Mouse (Mus musculus) forebrain, embryonic 12.5 days (tissue): ENCODE measurements around the gene Fgfr2. TPM values are rescaled to one million over a fixed set of nuclear protein-coding genes. Genes with fewer than 3 reads are reported as not detected.

ENCODE experiments used
- ATAC-seq: fragments of 200-750 bp; cut with Nextera tagmentation; 2 replicates; pipeline ENCODE4 v1.8.0; 2017; ENCODE audit warnings: moderate TSS enrichment; ENCODE audit not compliant: low FRiP score
- H3K27ac ChIP-seq: fragments of 300-500 bp; sonication (generic); 2 replicates; pipeline ENCODE4 v1.5.1; 2016; ENCODE audit warnings: mild to moderate bottlenecking
- H3K27me3 ChIP-seq: fragments of 300-500 bp; sonication (generic); 2 replicates; pipeline ENCODE4 v1.6.1; 2016; ENCODE audit warnings: mild to moderate bottlenecking
- H3K36me3 ChIP-seq: fragments of 300-500 bp; sonication (generic); replicated peaks from 2 replicates; pipeline ENCODE4 v1.6.1; 2016; ENCODE audit warnings: mild to moderate bottlenecking
- H3K4me1 ChIP-seq: fragments of 300-500 bp; sonication (generic); 2 replicates; pipeline ENCODE4 v1.6.1; 2016
- H3K4me2 ChIP-seq: fragments of 300-500 bp; sonication (generic); 2 replicates; pipeline ENCODE4 v1.6.1; 2016; ENCODE audit warnings: mild to moderate bottlenecking, moderate library complexity
- H3K4me3 ChIP-seq: fragments of 300-500 bp; sonication (generic); replicated peaks from 2 replicates; pipeline ENCODE4 v1.5.1; 2016; ENCODE audit warnings: mild to moderate bottlenecking
- H3K9ac ChIP-seq: fragments of 300-500 bp; sonication (generic); 2 replicates; pipeline ENCODE4 v1.6.1; 2016; ENCODE audit warnings: mild to moderate bottlenecking
- H3K9me3 ChIP-seq: fragments of 300-500 bp; sonication (generic); 2 replicates; pipeline ENCODE4 v1.6.1; 2016
- WGBS: fragments of 180-500 bp; shearing (Covaris S2); methylation state at CpG from one replicate; pipeline ENCODE4 v1.1.7; 2016; 5-methylcytosine and 5-hydroxymethylcytosine counted together
- polyA plus RNA-seq: library from polyadenylated mRNA; unstranded; fragments of >200 nt; fragmentation: Nextera tagmentation; extraction: Ambion mirVana; gene quantifications from 2 replicates; pipeline ENCODE4 v1.2.1, GENCODE M21; 2016

Fgfr2 gene
- polyA plus RNA-seq, 1 experiment from 2014 or later, result 89.6 TPM

- Histone ChIP-seq H3K27me3 (no peaks in the 10 kb centered on the region), H3K4me1 (peaks cover 49% of the 10 kb centered on the region), H3K36me3 (no peaks in the 10 kb centered on the region), H3K27ac (peak overlapping the region; percentile 98), H3K9ac (peak overlapping the region; percentile 92), H3K4me3 (peak overlapping the region; percentile 72; the same call in 1 of the 2 replicates), H3K4me2 (peak overlapping the region; percentile 72), H3K9me3 (no peaks in the 10 kb centered on the region)
- WGBS, result 43% methylated on average over 2 of the region's 2 CpGs
- no peak for ATAC-seq
Observed at GRCm38 (mm10) chr7:130691931-130692330, 2431.2 kb downstream of the Fgfr2 start.

GRCm38 (mm10) chr7:130690869-130691268, 2432.3 kb downstream of the Fgfr2 start:
- H3K4me1 ChIP-seq, result peaks cover 39% of the 10 kb centered on the region
- 79% methylated on average over 6 of the region's 6 CpGs for WGBS
- no peaks in the 10 kb centered on the region for H3K9me3 ChIP-seq
- H3K27me3 ChIP-seq, result no peaks in the 10 kb centered on the region
- no peak overlapping the region for H3K27ac ChIP-seq
- H3K4me2 ChIP-seq, result no peak overlapping the region
- H3K9ac ChIP-seq, result no peak overlapping the region
- H3K4me3 ChIP-seq, result no peak overlapping the region
- no peaks in the 10 kb centered on the region for H3K36me3 ChIP-seq
- no peak for ATAC-seq

GRCm38 (mm10) chr7:130688601-130689000, 2434.5 kb downstream of the Fgfr2 start:
- Histone ChIP-seq H3K27ac (no peak overlapping the region), H3K9me3 (no peaks in the 10 kb centered on the region), H3K9ac (no peak overlapping the region), H3K4me3 (no peak overlapping the region), H3K4me2 (no peak overlapping the region), H3K27me3 (no peaks in the 10 kb centered on the region), H3K4me1 (peaks cover 16% of the 10 kb centered on the region), H3K36me3 (no peaks in the 10 kb centered on the region)
- WGBS, result 77% methylated on average over 4 of the region's 4 CpGs
- ATAC-seq, result no peak

GRCm38 (mm10) chr7:130681798-130682197, 2441.4 kb downstream of the Fgfr2 start:
- no peaks in the 10 kb centered on the region for H3K27me3 ChIP-seq
- no peak overlapping the region for H3K27ac ChIP-seq

GRCm38 (mm10) chr7:130678414-130678813, 2444.7 kb downstream of the Fgfr2 start:
- Histone ChIP-seq H3K4me2 (no peak overlapping the region), H3K9me3 (peaks cover 4% of the 10 kb centered on the region; the same call in 1 of the 2 replicates), H3K4me1 (peaks cover 19% of the 10 kb centered on the region), H3K27me3 (no peaks in the 10 kb centered on the region), H3K27ac (no peak overlapping the region), H3K4me3 (no peak overlapping the region), H3K9ac (no peak overlapping the region), H3K36me3 (no peaks in the 10 kb centered on the region)
- no peak for ATAC-seq
- 94% methylated on average over 6 of the region's 6 CpGs for WGBS

More at GRCm38 (mm10) chr7:130681798-130682197, 2441.4 kb downstream of the Fgfr2 start:
- no peak overlapping the region for H3K4me2 ChIP-seq
- H3K9ac ChIP-seq, result no peak overlapping the region
- H3K4me1 ChIP-seq, result peaks cover 12% of the 10 kb centered on the region
- 72% methylated on average over 4 of the region's 4 CpGs for WGBS
- no peak overlapping the region for H3K4me3 ChIP-seq
- no peaks in the 10 kb centered on the region for H3K36me3 ChIP-seq
- H3K9me3 ChIP-seq, result no peaks in the 10 kb centered on the region
- no peak for ATAC-seq

- no peaks in the 10 kb centered on the region for H3K27me3 ChIP-seq
- H3K27ac ChIP-seq, result 0 out of 2 replicates have a peak overlapping the region, but pooled peaks have one; percentile 31
- no peak for ATAC-seq
- H3K4me1 ChIP-seq, result peaks cover 22% of the 10 kb centered on the region
- no peak overlapping the region for H3K4me3 ChIP-seq
- WGBS, result 73% methylated on average over 12 of the region's 12 CpGs
- H3K4me2 ChIP-seq, result no peak overlapping the region
- peaks cover 4% of the 10 kb centered on the region; the same call in 1 of the 2 replicates for H3K9me3 ChIP-seq
- no peak overlapping the region for H3K9ac ChIP-seq
- H3K36me3 ChIP-seq, result no peaks in the 10 kb centered on the region
Observed at GRCm38 (mm10) chr7:130677541-130678274, 2445.4 kb downstream of the Fgfr2 start.

GRCm38 (mm10) chr7:130676885-130677540, 2446.1 kb downstream of the Fgfr2 start:
- peak; percentile 27; the same call in 1 of the 2 replicates for ATAC-seq
- H3K4me1 ChIP-seq, result peaks cover 22% of the 10 kb centered on the region
- 0 out of 2 replicates have a peak overlapping the region, but pooled peaks have one; percentile 31 for H3K27ac ChIP-seq
- H3K4me3 ChIP-seq, result no peak overlapping the region
- no peak overlapping the region for H3K9ac ChIP-seq
- peaks cover 4% of the 10 kb centered on the region; the same call in 1 of the 2 replicates for H3K9me3 ChIP-seq
- no peaks in the 10 kb centered on the region for H3K36me3 ChIP-seq
- H3K27me3 ChIP-seq, result no peaks in the 10 kb centered on the region
- 74% methylated on average over 11 of the region's 11 CpGs for WGBS
- H3K4me2 ChIP-seq, result no peak overlapping the region

GRCm38 (mm10) chr7:130674526-130674925, 2448.6 kb downstream of the Fgfr2 start:
- H3K4me3 ChIP-seq, result no peak overlapping the region
- no peak overlapping the region for H3K27ac ChIP-seq
- peaks cover 35% of the 10 kb centered on the region for H3K4me1 ChIP-seq
- H3K27me3 ChIP-seq, result no peaks in the 10 kb centered on the region
- H3K9ac ChIP-seq, result no peak overlapping the region
- H3K4me2 ChIP-seq, result no peak overlapping the region
- H3K36me3 ChIP-seq, result no peaks in the 10 kb centered on the region
- peaks cover 4% of the 10 kb centered on the region; the same call in 1 of the 2 replicates for H3K9me3 ChIP-seq
- ATAC-seq, result no peak
- 71% methylated on average over 9 of the region's 9 CpGs for WGBS

- no peaks in the 10 kb centered on the region for H3K27me3 ChIP-seq
- H3K36me3 ChIP-seq, result no peaks in the 10 kb centered on the region
- 66% methylated on average over 9 of the region's 9 CpGs for WGBS
- H3K9ac ChIP-seq, result no peak overlapping the region
- no peak overlapping the region for H3K4me2 ChIP-seq
- H3K9me3 ChIP-seq, result peaks cover 4% of the 10 kb centered on the region; the same call in 1 of the 2 replicates
- ATAC-seq, result peak; percentile 76; the same call in 1 of the 2 replicates
- peaks cover 46% of the 10 kb centered on the region for H3K4me1 ChIP-seq
- H3K4me3 ChIP-seq, result no peak overlapping the region
- 0 out of 2 replicates have a peak overlapping the region, but pooled peaks have one; percentile 15 for H3K27ac ChIP-seq
Observed at GRCm38 (mm10) chr7:130673169-130674033, 2449.7 kb downstream of the Fgfr2 start.

GRCm38 (mm10) chr7:130671301-130671700, 2451.8 kb downstream of the Fgfr2 start:
- Histone ChIP-seq H3K9ac (no peak overlapping the region), H3K4me3 (no peak overlapping the region), H3K27me3 (no peaks in the 10 kb centered on the region), H3K4me1 (peaks cover 34% of the 10 kb centered on the region), H3K36me3 (no peaks in the 10 kb centered on the region), H3K4me2 (no peak overlapping the region), H3K9me3 (peaks cover 2% of the 10 kb centered on the region; the same call in 1 of the 2 replicates), H3K27ac (no peak overlapping the region)
- no peak for ATAC-seq
- WGBS, result 81% methylated on average over 6 of the region's 6 CpGs

GRCm38 (mm10) chr7:130670358-130670757, 2452.8 kb downstream of the Fgfr2 start:
- Histone ChIP-seq H3K27ac (peak overlapping the region; percentile 86; the same call in 1 of the 2 replicates), H3K9ac (no peak overlapping the region), H3K4me3 (no peak overlapping the region), H3K36me3 (no peaks in the 10 kb centered on the region; the same call in 1 of the 2 replicates), H3K9me3 (no peaks in the 10 kb centered on the region), H3K4me2 (no peak overlapping the region), H3K27me3 (no peaks in the 10 kb centered on the region; the same call in 1 of the 2 replicates), H3K4me1 (peaks cover 34% of the 10 kb centered on the region)
- WGBS, result 66% methylated on average over 4 of the region's 4 CpGs
- no peak for ATAC-seq
